Mouse (Mus musculus) NIH3T3 (cell line): ENCODE data around the gene Akr1a1.

Source experiments
- DNase-seq: peaks from one replicate; pipeline ENCODE4 v3.0.0-alpha.2; 2012; ENCODE audit warnings: low read depth

The Akr1a1 gene

GRCm38 (mm10) chr4:116659474-116659873 is 8.0 kb upstream of the Akr1a1 start:
- DNase-seq, result peak; percentile 31

- DNase-seq, result no peak
Measured at GRCm38 (mm10) chr4:116657971-116658370, 6.5 kb upstream of the Akr1a1 start.

DNA sequence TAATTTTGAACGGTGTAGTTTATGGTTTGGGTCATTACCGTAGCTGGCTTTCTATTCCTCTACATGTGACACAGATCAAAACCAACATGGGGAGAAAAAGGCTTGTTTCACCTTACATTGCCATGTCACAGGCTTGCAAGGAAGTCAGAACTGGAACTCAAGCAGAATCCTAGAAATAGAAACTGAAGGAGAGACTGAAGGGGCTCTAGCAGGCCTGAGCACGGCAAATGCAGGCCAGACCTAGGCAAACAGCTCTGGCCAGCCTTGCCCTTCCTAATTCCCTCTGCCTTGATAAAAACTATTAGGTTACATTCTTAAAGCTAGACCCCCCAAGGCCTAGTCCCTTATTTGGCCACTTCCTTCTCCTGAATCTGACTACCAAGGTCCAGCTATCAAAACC is 4.2 kb upstream of the Akr1a1 start:
- no peak for DNase-seq

DNA sequence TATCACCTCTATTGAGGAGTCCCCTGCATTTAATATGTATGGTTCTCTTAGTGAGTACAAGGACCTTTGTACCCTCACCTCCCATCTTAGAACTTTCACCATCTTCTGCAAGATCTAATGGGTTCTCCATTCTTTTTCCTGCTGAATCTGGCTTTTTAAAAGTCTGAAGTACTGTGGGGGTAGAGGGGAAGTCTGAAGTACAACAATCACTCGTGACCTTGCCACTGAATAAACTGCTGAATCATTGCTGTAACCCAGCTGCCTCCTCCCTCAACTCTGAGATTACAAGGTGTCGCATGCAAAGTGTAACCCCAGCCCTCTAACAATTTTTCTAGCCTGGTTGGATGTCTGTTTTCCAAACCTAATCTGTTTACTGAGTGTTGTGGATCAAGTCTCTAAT is 3.6 kb upstream of the Akr1a1 start:
- DNase-seq, result peak; percentile 33

DNA sequence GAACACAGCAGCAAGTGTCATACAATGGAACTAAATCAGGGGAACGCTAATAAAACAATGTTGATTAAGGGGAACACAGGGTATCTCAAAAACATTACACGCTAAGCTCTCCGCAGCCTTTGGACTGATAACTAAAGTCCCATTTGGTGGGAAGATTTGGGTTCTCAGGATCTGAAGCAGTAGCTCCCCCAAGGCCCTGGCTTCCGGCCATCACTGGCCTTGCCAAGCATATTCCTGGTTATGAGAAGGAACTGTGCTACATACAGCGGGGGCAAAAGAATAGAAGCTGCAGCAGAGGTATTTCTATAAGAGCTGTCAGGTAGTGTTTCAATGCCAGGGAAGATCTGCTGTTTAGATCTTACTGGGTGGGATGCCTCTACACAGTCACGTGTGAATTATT is 1.7 kb upstream of the Akr1a1 start:
- DNase-seq, result peak; percentile 30

GRCm38 (mm10) chr4:116651797-116652135 is 286 bp upstream of the Akr1a1 start:
- DNase-seq, result no peak

- no peak for DNase-seq
Measured at GRCm38 (mm10) chr4:116650365-116650764, 1.1 kb downstream of the Akr1a1 start.

DNA sequence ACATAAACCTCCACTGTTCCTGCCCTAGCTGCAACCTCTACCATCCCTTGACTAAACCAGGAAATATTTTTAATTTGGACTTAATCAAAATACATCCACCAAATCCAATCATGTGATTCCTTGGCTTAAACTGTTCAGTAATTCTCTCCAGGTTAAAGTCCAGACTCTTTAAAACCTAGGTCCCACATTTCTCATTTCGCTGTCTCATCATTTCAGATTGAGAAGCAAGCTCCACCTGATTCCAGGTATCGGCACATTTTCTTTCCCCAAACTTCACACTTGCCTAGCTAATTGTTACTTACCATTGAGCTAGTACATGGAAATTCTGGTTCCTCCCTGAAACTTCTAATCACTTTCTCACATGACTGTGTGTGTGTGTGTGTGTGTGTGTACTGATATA is 2.1 kb downstream of the Akr1a1 start:
- DNase-seq, result no peak

DNA sequence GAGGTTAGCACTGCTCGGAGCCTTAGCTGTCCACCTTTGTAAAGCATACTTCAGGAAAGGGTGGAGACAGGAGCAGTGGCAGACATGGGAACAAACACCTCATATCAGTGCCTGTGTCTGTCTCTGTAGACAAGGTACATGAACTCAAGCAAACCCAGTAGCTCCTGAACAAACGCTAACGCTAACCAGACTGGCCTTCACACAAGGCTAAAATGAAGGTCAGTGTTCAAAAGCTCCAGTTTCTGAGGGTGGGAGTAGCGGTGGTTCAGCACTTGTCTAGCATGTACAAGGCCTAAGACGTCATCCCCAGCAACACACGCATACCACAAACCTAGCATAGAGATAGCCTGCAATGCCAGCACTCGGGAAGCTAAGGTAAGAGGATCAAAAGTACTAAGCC is 5.9 kb downstream of the Akr1a1 start:
- no peak for DNase-seq

GRCm38 (mm10) chr4:116644326-116644725 is 7.2 kb downstream of the Akr1a1 start:
- peak; percentile 75 for DNase-seq

- DNase-seq, result no peak
Measured at GRCm38 (mm10) chr4:116642071-116642470, 9.4 kb downstream of the Akr1a1 start.

- no peak for DNase-seq
Measured at GRCm38 (mm10) chr4:116638821-116639220, 12.7 kb downstream of the Akr1a1 start.

DNA sequence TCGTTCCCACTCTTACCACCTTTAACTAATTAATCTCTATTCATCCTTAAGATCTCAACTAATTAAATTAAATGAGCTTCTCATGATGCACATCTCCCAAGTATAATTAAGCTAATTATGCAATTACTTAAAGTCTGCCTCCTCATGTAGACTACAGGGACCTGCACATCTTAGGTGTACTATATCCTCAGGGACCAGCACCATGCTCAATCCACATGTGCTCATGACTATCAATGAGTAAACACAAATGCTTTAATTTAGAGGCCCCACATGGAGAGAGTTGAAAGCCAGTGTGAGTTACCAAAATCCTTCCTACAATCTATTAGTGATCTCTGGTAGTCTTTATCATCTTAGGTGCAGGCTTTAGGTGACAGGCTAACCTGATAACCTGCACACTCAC is 16.3 kb downstream of the Akr1a1 start:
- no peak for DNase-seq

GRCm38 (mm10) chr4:116627722-116628662 is 23.5 kb downstream of the Akr1a1 start, which contains the start of gene Nasp:
TSS of gene Nasp (minus strand) at chr4:116627941.
- DNase-seq, result peak; percentile 92

DNA sequence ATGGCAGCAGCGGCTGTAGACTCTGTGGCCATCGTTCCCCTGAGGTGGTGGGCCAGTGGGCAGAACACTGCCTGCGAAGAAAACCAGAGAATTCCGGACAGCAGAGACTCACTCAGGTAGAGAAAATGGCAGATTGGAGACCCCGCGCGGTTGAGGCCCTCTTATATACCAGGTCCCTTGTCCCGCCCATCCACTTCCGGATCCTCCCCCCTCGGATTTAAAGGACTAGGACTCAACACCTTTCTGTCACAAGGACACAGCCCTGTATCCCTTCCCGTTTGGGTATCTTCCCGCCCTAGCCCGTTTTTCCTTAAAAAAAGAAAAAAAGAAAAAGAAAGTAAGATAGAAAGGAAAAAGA is 24.1 kb downstream of the Akr1a1 start:
- peak; percentile 94 for DNase-seq

DNA sequence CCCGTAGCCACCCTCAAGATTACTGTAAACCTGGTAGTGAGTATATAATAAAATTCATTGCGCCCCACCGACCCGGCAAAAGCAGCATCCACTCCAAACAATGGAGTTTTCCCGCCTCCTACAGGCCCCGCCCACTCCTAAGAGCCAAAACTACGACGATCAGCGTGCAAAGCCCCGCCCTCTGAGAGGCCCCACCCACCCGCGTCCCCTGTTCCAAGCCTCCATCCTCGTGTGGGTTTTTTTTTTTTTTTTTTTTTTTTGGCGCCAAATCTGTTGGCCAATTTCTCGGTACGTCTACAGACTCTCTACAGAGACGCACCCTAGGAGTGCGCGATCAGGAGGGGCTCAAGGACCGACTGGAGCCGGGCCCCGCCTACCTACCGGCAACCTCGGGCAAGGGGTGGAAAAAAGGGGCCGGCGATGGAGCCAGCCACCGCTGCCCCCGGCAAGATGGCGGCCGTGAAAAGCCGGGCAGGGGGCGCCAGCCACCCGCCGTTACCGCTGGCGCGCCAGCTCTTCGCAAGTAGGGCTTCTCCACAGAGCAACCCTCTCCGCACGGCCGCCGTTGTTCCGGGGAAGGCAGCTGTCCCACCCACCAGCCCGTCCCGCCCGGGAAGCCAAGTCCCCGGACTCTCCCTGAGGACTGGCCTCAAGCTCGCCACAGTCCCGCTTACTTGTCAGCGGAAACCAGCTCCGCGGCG is 24.7 kb downstream of the Akr1a1 start:
- DNase-seq, result peak; percentile 96

- DNase-seq, result no peak
Measured at GRCm38 (mm10) chr4:116624831-116625230, 26.6 kb downstream of the Akr1a1 start.

DNA sequence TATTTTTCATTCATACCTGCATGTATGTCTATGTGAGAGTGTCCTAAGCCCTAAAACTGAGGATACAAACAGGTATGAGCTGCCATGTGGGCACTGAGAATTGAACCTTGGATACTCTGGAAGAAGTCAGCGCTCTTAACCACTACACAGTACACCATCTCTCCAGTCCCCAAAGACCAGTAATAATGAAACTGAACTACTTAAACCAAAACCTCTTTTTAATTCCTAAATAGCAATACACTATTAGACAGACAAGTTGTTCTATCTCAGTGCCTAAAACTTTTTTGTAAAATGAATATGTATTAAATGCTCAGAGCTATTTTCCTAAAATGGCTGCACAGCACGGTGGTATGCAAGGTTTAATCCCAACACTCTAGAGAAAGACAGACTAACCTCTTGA is 36.2 kb downstream of the Akr1a1 start:
- DNase-seq, result no peak

DNA sequence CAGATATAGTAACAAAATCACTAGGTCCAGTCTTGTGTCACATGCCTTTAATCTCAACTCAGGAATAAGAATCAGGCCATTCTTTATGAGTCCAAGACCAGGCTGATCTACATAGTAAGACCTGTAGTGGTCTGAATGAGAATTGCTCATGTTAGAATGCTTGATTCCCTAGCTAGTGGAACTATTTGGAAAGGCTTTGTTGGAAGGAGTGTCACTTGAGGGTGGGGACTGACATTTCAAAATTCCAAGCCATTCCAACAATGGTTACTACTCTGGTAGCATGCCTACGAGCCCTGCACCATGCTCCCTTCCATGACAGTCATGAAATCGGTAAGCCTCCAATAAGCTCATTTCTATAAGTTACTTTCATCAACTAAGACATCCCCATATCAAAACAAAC is 38.9 kb downstream of the Akr1a1 start:
- no peak for DNase-seq

DNA sequence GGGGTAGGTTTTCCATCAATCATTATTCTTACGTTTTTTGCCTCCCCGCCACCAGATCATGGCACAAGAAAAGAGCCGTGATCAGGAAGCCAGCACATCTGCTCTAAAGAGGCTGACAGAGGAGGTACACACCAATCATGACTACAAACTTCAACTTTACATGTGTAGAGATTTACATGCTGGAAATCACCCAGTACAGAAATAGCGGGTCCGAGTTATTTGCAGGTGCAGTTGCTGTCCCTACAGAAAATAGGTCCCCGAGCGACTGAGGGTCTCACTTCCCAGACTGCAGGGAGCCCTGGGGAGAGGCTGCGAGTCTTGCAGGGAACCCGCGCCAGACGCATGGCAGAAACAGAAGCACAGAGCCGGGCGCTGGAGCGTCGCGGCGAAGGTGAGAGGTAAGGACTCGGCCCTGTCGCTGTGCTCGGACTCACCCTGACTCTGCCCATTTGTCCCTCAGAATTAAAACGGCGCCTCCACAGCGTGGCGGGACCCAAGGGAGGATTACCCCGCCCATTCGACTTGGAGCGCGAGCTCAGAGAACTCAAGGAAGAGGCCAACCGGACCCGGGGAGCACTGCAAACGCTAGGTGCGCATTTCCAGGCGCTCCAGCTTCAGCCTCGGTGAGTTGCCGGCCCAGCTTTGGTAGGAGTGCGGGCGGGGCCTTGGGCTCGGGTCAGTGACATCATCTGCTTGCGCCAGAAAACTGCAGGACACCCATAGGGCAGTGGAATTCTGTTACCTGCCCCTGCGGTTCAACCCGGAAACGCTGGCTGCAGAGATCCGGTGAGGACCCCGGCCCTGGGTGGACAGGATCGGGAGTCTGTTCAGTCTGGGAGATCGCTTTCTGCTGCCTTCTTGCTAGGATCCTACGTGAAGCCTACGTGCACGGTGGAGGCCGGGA is 54.2 kb downstream of the Akr1a1 start:
- DNase-seq, result peak; percentile 95

DNA sequence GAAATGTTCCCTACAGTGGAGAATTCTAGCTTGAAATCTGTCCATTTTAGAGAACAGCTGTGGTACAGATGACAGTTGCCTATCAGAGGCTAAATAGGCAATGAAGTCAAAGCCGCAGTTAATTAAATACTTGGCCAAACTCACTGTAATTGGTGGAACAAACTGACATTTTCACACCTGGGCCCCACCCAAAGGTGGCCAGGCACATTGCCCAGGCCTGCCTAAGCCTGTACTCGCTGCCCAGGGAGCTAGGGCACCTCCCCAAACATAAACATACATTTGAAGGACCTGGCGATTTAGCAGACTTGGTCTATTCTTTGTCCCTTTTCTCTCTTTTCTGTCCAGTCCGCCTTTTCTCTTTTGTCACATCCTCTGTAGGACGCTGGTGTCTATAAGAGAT is 55.1 kb downstream of the Akr1a1 start, which contains the start of gene Ccdc17:
Gene Ccdc17, plus strand, starts transcription at position 276 of the 400 bp plus-strand sequence.
- no peak for DNase-seq

DNA sequence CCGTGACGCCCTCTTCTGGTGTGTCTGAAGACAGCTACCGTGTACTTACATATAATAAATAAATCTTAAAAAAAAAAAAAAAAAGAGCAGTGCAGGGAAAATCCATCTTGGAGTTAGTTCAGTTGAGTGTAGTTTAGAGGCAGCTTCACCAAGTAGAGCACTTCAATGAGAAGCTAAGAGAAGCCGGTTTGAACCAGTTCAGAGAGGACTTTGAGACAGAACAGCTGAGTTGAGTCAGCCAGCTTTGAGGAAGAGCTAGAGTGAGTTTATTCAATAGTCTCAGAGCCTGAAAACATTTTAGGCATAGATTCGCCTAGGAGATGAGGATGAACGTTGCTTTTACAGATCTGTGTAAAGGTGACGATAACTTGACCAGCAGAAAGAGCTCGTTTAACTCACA is 55.7 kb downstream of the Akr1a1 start:
- no peak for DNase-seq
